Mouse (Mus musculus) forebrain, embryonic 10.5 days (tissue): ENCODE results near the gene Etv4. TPM values are rescaled to one million over a fixed set of nuclear protein-coding genes. Genes with fewer than 3 reads are reported as not detected.

Experiments used
- DNase-seq: peaks from one replicate; pipeline ENCODE4 v3.0.0-alpha.2; 2017; ENCODE audit warnings: low spot score; ENCODE audit errors: extremely low spot score
- H3K27ac ChIP-seq: fragments of 300-500 bp; sonication (generic); 2 replicates; pipeline ENCODE4 v1.5.1; 2016; ENCODE audit warnings: mild to moderate bottlenecking
- H3K27me3 ChIP-seq: fragments of 300-500 bp; sonication (generic); 2 replicates; pipeline ENCODE4 v1.6.1; 2016; ENCODE audit warnings: mild to moderate bottlenecking; ENCODE audit not compliant: poor library complexity, severe bottlenecking
- H3K36me3 ChIP-seq: fragments of 300-500 bp; sonication (generic); replicated peaks from 2 replicates; pipeline ENCODE4 v1.6.1; 2016; ENCODE audit warnings: mild to moderate bottlenecking, moderate library complexity
- H3K4me1 ChIP-seq: fragments of 300-500 bp; sonication (generic); 2 replicates; pipeline ENCODE4 v1.6.1; 2016
- H3K4me3 ChIP-seq: fragments of 300-500 bp; sonication (generic); 2 replicates; pipeline ENCODE4 v1.5.1; 2016; ENCODE audit warnings: mild to moderate bottlenecking, moderate library complexity
- H3K9me3 ChIP-seq: fragments of 300-500 bp; sonication (generic); 2 replicates; pipeline ENCODE4 v1.6.1; 2016; ENCODE audit warnings: mild to moderate bottlenecking, moderate library complexity
- WGBS: fragments of 180-500 bp; shearing (Covaris S2); methylation state at CpG from one replicate; pipeline ENCODE4 v1.1.7; 2016; 5-methylcytosine and 5-hydroxymethylcytosine counted together
- polyA plus RNA-seq: library from polyadenylated mRNA; unstranded; fragments of >200 nt; fragmentation: Nextera tagmentation; extraction: Ambion mirVana; gene quantifications from 2 replicates; pipeline ENCODE4 v1.2.1, GENCODE M21; 2016

Etv4 gene
- polyA plus RNA-seq, 1 experiment from 2014 or later = 15.0 TPM

- Histone ChIP-seq H3K4me3 (no peak overlapping the region), H3K36me3 (peaks cover 98% of the 10 kb centered on the region), H3K4me1 (no peaks in the 10 kb centered on the region), H3K27me3 (no peaks in the 10 kb centered on the region), H3K9me3 (no peaks in the 10 kb centered on the region), H3K27ac (no peak overlapping the region)
- DNase-seq = no peak
- WGBS = 95% methylated on average over 8 of the region's 8 CpGs
Measured at GRCm38 (mm10) chr11:101756616-101757015, 28.6 kb downstream of the Etv4 start.

GRCm38 (mm10) chr11:101733596-101733995 lies 51.6 kb downstream of the Etv4 start:
- Histone ChIP-seq H3K9me3 (no peaks in the 10 kb centered on the region), H3K4me1 (peaks cover 14% of the 10 kb centered on the region), H3K27ac (no peak overlapping the region), H3K27me3 (no peaks in the 10 kb centered on the region), H3K4me3 (peak overlapping the region; percentile 67), H3K36me3 (peaks cover 42% of the 10 kb centered on the region)
- WGBS = 45% methylated on average over 9 of the region's 9 CpGs
- DNase-seq = no peak

GRCm38 (mm10) chr11:101732518-101733440 lies 52.4 kb downstream of the Etv4 start, which contains the start of gene Dhx8:
Gene Dhx8, plus strand, starts transcription at chr11:101732919.
- H3K9me3 ChIP-seq = no peaks in the 10 kb centered on the region
- no peaks in the 10 kb centered on the region for H3K27me3 ChIP-seq
- peaks cover 14% of the 10 kb centered on the region for H3K4me1 ChIP-seq
- peak within 1 kb of the TSS; percentile 67 for H3K4me3 ChIP-seq
- peak; percentile 99 for DNase-seq
- H3K36me3 ChIP-seq = peaks cover 33% of the 10 kb centered on the region
- H3K27ac ChIP-seq = peak within 1 kb of the TSS; percentile 84
- under 1% methylated on average over 51 of the region's 51 CpGs for WGBS

- no peak for DNase-seq
- H3K27ac ChIP-seq = no peak overlapping the region
- H3K9me3 ChIP-seq = no peaks in the 10 kb centered on the region
- H3K27me3 ChIP-seq = no peaks in the 10 kb centered on the region
- H3K4me1 ChIP-seq = peaks cover 24% of the 10 kb centered on the region
- WGBS = 75% methylated on average over 3 of the region's 3 CpGs
- H3K36me3 ChIP-seq = no peaks in the 10 kb centered on the region
- no peak overlapping the region for H3K4me3 ChIP-seq
Measured at GRCm38 (mm10) chr11:101729308-101729707, 55.9 kb downstream of the Etv4 start.

GRCm38 (mm10) chr11:101726765-101727164 lies 58.4 kb downstream of the Etv4 start:
- Histone ChIP-seq H3K27me3 (no peaks in the 10 kb centered on the region), H3K4me1 (peaks cover 9% of the 10 kb centered on the region), H3K4me3 (no peak overlapping the region), H3K9me3 (no peaks in the 10 kb centered on the region), H3K36me3 (no peaks in the 10 kb centered on the region), H3K27ac (no peak overlapping the region)
- no peak for DNase-seq
- 63% methylated on average over 2 of the region's 2 CpGs for WGBS

GRCm38 (mm10) chr11:101725043-101725442 lies 60.1 kb downstream of the Etv4 start:
- WGBS = 84% methylated on average over 8 of the region's 8 CpGs
- no peak overlapping the region for H3K4me3 ChIP-seq
- H3K27ac ChIP-seq = no peak overlapping the region
- peaks cover 9% of the 10 kb centered on the region for H3K4me1 ChIP-seq
- H3K27me3 ChIP-seq = no peaks in the 10 kb centered on the region
- no peak for DNase-seq
- H3K36me3 ChIP-seq = no peaks in the 10 kb centered on the region
- H3K9me3 ChIP-seq = no peaks in the 10 kb centered on the region

GRCm38 (mm10) chr11:101719986-101720520 lies 65.1 kb downstream of the Etv4 start:
- no peak overlapping the region for H3K27ac ChIP-seq
- DNase-seq = no peak
- no peak overlapping the region for H3K4me3 ChIP-seq
- H3K9me3 ChIP-seq = no peaks in the 10 kb centered on the region
- H3K36me3 ChIP-seq = no peaks in the 10 kb centered on the region
- WGBS = 87% methylated on average over 21 of the region's 21 CpGs
- H3K4me1 ChIP-seq = no peaks in the 10 kb centered on the region
- no peaks in the 10 kb centered on the region for H3K27me3 ChIP-seq

Other genes starting within 250 kb of the Etv4 start
- 26.2 and 27.4 TPM in 2 replicates for gene Brca1, start 233.4 kb downstream of the Etv4 start, polyA plus RNA-seq
- 61.7 and 69.9 TPM in 2 replicates for gene Nbr1, start 233.2 kb downstream of the Etv4 start, polyA plus RNA-seq
- 1.5 and 1.8 TPM in 2 replicates for gene Tmem106a, start 203.1 kb downstream of the Etv4 start, polyA plus RNA-seq
- not detected in 2 replicates for gene Gm11634, start 186.1 kb downstream of the Etv4 start, polyA plus RNA-seq
- 30.7 and 33.9 TPM in 2 replicates for gene Rdm1, start 158.2 kb downstream of the Etv4 start, polyA plus RNA-seq
- 2.4 and 3.1 TPM in 2 replicates for gene Arl4d, start 119.8 kb downstream of the Etv4 start, polyA plus RNA-seq
- 44.7 and 51.2 TPM in 2 replicates for gene Dhx8, start 52.5 kb downstream of the Etv4 start, polyA plus RNA-seq
- gene Meox1, start 109.0 kb upstream of the Etv4 start, polyA plus RNA-seq = 0.86 and 0.97 TPM in 2 replicates
- gene Sost, start 181.6 kb upstream of the Etv4 start, polyA plus RNA-seq = not detected in 2 replicates
- not detected in 2 replicates for gene Cfap97d1, start 198.9 kb upstream of the Etv4 start, polyA plus RNA-seq
- 12.1 and 12.6 TPM in 2 replicates for gene Dusp3, start 201.6 kb upstream of the Etv4 start, polyA plus RNA-seq
- 13.5 and 16.1 TPM in 2 replicates for gene Mpp3, start 243.1 kb upstream of the Etv4 start, polyA plus RNA-seq